Mouse (Mus musculus) stomach, embryonic 15.5 days (tissue): ENCODE results near the gene Wdhd1. TPM values are rescaled to one million over a fixed set of nuclear protein-coding genes. Genes with fewer than 3 reads are reported as not detected.

Experiments
- ATAC-seq: fragments of 200-750 bp; cut with Nextera tagmentation; 2 replicates; pipeline ENCODE4 v1.8.0; 2017; ENCODE audit warnings: low read depth, moderate number of reproducible peaks, moderate TSS enrichment; ENCODE audit not compliant: insufficient read depth, low FRiP score
- H3K27ac ChIP-seq: fragments of 300-500 bp; sonication (generic); 2 replicates; pipeline ENCODE4 v1.5.1; 2015; ENCODE audit warnings: mild to moderate bottlenecking, inconsistent platforms
- H3K27me3 ChIP-seq: fragments of 300-500 bp; sonication (generic); replicated peaks from 2 replicates; pipeline ENCODE4 v1.6.1; 2015; ENCODE audit warnings: inconsistent platforms
- H3K36me3 ChIP-seq: fragments of 300-500 bp; sonication (generic); 2 replicates; pipeline ENCODE4 v1.6.1; 2015; ENCODE audit warnings: inconsistent platforms
- H3K4me1 ChIP-seq: fragments of 300-500 bp; sonication (generic); 2 replicates; pipeline ENCODE4 v1.6.1; 2015; ENCODE audit warnings: inconsistent platforms
- H3K4me2 ChIP-seq: fragments of 300-500 bp; sonication (generic); 2 replicates; pipeline ENCODE4 v1.6.1; 2015; ENCODE audit warnings: mild to moderate bottlenecking, inconsistent platforms
- H3K4me3 ChIP-seq: fragments of 300-500 bp; sonication (generic); replicated peaks from 2 replicates; pipeline ENCODE4 v1.5.1; 2015; ENCODE audit warnings: inconsistent platforms
- H3K9ac ChIP-seq: fragments of 300-500 bp; sonication (generic); 2 replicates; pipeline ENCODE4 v1.6.1; 2015; ENCODE audit warnings: inconsistent platforms
- H3K9me3 ChIP-seq: fragments of 300-500 bp; sonication (generic); 2 replicates; pipeline ENCODE4 v1.6.1; 2016; ENCODE audit warnings: inconsistent platforms
- WGBS: fragments of 180-500 bp; shearing (Covaris S2); methylation state at CpG from one replicate; pipeline ENCODE4 v1.1.7; 2015; 5-methylcytosine and 5-hydroxymethylcytosine counted together
- polyA plus RNA-seq: library from polyadenylated mRNA; unstranded; fragments of >200 nt; fragmentation: Nextera tagmentation; extraction: Ambion mirVana; gene quantifications from 2 replicates; pipeline ENCODE4 v1.2.1, GENCODE M21; 2015

The Wdhd1 gene
- polyA plus RNA-seq, 1 experiment from 2014 or later = 27.0 TPM

GRCm38 (mm10) chr14:47298819-47299261, 22.2 kb upstream of the Wdhd1 start:
- Histone ChIP-seq H3K9ac (peak overlapping the region; percentile 95), H3K27me3 (no peaks in the 10 kb centered on the region), H3K4me2 (peak overlapping the region; percentile 57), H3K4me3 (peak overlapping the region; percentile 98), H3K4me1 (peaks cover 17% of the 10 kb centered on the region; the same call in 1 of the 2 replicates), H3K27ac (peak overlapping the region; percentile 95), H3K36me3 (no peaks in the 10 kb centered on the region), H3K9me3 (no peaks in the 10 kb centered on the region)
- ATAC-seq = peak; percentile 32; the same call in 1 of the 2 replicates
- under 1% methylated on average over 15 of the region's 15 CpGs for WGBS

DNA sequence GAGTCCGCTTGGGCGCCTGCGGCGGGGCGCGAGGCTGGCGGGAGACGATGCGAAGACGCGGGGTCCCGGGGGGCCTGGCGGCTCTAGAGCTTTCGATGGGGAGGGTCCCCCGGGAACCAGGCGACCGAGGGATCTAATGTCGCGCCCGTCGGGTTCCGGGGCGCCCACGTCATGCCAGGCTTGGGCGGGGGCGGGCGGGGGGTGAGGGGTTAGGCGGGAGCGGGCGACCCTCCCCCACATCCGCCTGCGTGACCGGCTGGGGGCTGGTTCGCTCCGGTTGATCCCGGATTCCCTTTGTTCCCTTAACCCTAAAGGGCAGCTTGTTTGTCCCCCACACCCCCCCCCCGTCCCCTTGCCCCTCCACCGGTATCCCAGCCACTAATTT, 21.7 kb upstream of the Wdhd1 start:
- WGBS = under 1% methylated on average over 32 of the region's 38 CpGs
- peak; percentile 29; the same call in 1 of the 2 replicates for ATAC-seq
- Histone ChIP-seq H3K9me3 (no peaks in the 10 kb centered on the region), H3K9ac (peak overlapping the region; percentile 95), H3K36me3 (no peaks in the 10 kb centered on the region), H3K27me3 (no peaks in the 10 kb centered on the region), H3K4me2 (peak overlapping the region; percentile 57), H3K27ac (peak overlapping the region; percentile 95), H3K4me1 (peaks cover 17% of the 10 kb centered on the region; the same call in 1 of the 2 replicates), H3K4me3 (peak overlapping the region; percentile 98)

- peak; percentile 84 for ATAC-seq
- no peaks in the 10 kb centered on the region for H3K36me3 ChIP-seq
- under 1% methylated on average over 34 of the region's 34 CpGs for WGBS
- no peaks in the 10 kb centered on the region for H3K27me3 ChIP-seq
- H3K9ac ChIP-seq = peak within 1 kb of the TSS; percentile 95
- H3K9me3 ChIP-seq = no peaks in the 10 kb centered on the region
- H3K27ac ChIP-seq = peak within 1 kb of the TSS; percentile 95
- H3K4me2 ChIP-seq = peak within 1 kb of the TSS; percentile 57
- peaks cover 17% of the 10 kb centered on the region; the same call in 1 of the 2 replicates for H3K4me1 ChIP-seq
- peak within 1 kb of the TSS; percentile 98 for H3K4me3 ChIP-seq
Observed at GRCm38 (mm10) chr14:47297785-47298407, 21.2 kb upstream of the Wdhd1 start, which contains the start of gene Mapk1ip1l. Gene Mapk1ip1l, plus strand, starts transcription at chr14:47298266.

DNA sequence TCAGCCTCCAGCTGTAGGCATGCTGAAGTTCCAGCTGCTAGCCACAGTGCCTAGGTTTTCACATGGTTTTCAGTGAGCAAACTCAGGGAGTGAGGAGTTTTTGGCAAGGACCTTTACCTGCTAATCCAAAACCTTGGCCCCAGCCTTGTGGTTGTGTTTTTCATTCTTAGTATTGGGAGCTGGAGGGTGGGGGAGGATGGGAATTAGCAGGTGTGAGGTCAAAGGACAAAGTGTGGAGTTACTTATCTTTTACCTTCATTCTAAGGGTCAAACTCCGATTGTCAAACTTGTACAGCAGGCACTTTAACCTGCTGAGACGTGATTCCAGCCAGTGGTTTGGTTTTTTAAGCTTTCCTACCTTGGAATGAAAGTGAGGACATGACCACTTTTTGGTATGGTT, 19.6 kb upstream of the Wdhd1 start:
- ATAC-seq = no peak
- Histone ChIP-seq H3K4me2 (no peak overlapping the region), H3K4me1 (peaks cover 17% of the 10 kb centered on the region; the same call in 1 of the 2 replicates), H3K4me3 (no peak overlapping the region), H3K27me3 (no peaks in the 10 kb centered on the region), H3K9ac (no peak overlapping the region), H3K9me3 (no peaks in the 10 kb centered on the region), H3K36me3 (no peaks in the 10 kb centered on the region), H3K27ac (peak overlapping the region; percentile 48; the same call in 1 of the 2 replicates)
- 47% methylated on average over 2 of the region's 2 CpGs for WGBS

DNA sequence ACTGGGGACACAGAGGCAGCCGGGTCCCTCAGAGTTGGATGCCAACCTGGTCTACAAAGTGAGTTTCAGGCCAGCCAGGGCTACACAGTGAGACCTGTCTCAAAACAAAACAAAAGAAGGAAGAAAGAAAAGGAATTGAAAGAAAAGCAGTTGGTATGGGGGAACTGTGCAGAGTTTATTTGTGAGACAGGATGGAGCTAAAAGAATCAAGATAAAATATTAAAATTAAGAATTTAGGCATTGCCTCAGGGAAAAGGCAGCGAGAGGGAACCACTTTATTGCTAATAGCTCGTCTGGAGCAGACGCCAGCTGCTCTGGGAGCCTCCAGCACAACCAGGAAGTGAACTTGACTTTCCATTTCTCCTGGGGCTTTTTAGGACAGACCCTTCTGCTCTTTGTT, 17.5 kb upstream of the Wdhd1 start:
- 0 out of 2 replicates have a peak, but pooled peaks cover 5% of the 10 kb centered on the region for H3K36me3 ChIP-seq
- 37% methylated on average over 4 of the region's 4 CpGs for WGBS
- H3K27me3 ChIP-seq = no peaks in the 10 kb centered on the region
- H3K9me3 ChIP-seq = no peaks in the 10 kb centered on the region
- H3K4me1 ChIP-seq = 0 out of 2 replicates have a peak, but pooled peaks cover 7% of the 10 kb centered on the region
- no peak overlapping the region for H3K9ac ChIP-seq
- no peak overlapping the region for H3K27ac ChIP-seq
- H3K4me2 ChIP-seq = no peak overlapping the region
- no peak overlapping the region for H3K4me3 ChIP-seq
- no peak for ATAC-seq

- Histone ChIP-seq H3K4me2 (no peak overlapping the region), H3K4me3 (no peak overlapping the region), H3K27ac (no peak overlapping the region), H3K9ac (no peak overlapping the region), H3K4me1 (no peaks in the 10 kb centered on the region), H3K36me3 (0 out of 2 replicates have a peak, but pooled peaks cover 5% of the 10 kb centered on the region), H3K27me3 (no peaks in the 10 kb centered on the region), H3K9me3 (no peaks in the 10 kb centered on the region)
- WGBS = 73% methylated on average over 1 of the region's 1 CpGs
- ATAC-seq = no peak
Observed at GRCm38 (mm10) chr14:47291772-47292171, 15.1 kb upstream of the Wdhd1 start.

GRCm38 (mm10) chr14:47287021-47287420, 10.4 kb upstream of the Wdhd1 start:
- 80% methylated on average over 4 of the region's 5 CpGs for WGBS
- no peak for ATAC-seq

GRCm38 (mm10) chr14:47286215-47286614, 9.6 kb upstream of the Wdhd1 start:
- WGBS = 84% methylated on average over 1 of the region's 1 CpGs

More at GRCm38 (mm10) chr14:47287021-47287420, 10.4 kb upstream of the Wdhd1 start:
- no peak overlapping the region for H3K4me3 ChIP-seq
- H3K4me2 ChIP-seq = no peak overlapping the region
- H3K9ac ChIP-seq = no peak overlapping the region
- H3K9me3 ChIP-seq = no peaks in the 10 kb centered on the region
- no peak overlapping the region for H3K27ac ChIP-seq
- 0 out of 2 replicates have a peak, but pooled peaks cover 2% of the 10 kb centered on the region for H3K4me1 ChIP-seq
- H3K27me3 ChIP-seq = no peaks in the 10 kb centered on the region
- 0 out of 2 replicates have a peak, but pooled peaks cover 5% of the 10 kb centered on the region for H3K36me3 ChIP-seq

GRCm38 (mm10) chr14:47285271-47285670, 8.6 kb upstream of the Wdhd1 start:
- no peak for ATAC-seq
- Histone ChIP-seq H3K27ac (no peak overlapping the region), H3K4me2 (no peak overlapping the region), H3K4me1 (0 out of 2 replicates have a peak, but pooled peaks cover 2% of the 10 kb centered on the region), H3K36me3 (0 out of 2 replicates have a peak, but pooled peaks cover 5% of the 10 kb centered on the region), H3K4me3 (no peak overlapping the region), H3K9ac (no peak overlapping the region), H3K27me3 (no peaks in the 10 kb centered on the region), H3K9me3 (no peaks in the 10 kb centered on the region)
- 96% methylated on average over 2 of the region's 2 CpGs for WGBS

More at GRCm38 (mm10) chr14:47286215-47286614, 9.6 kb upstream of the Wdhd1 start:
- H3K4me2 ChIP-seq = no peak overlapping the region
- H3K4me1 ChIP-seq = 0 out of 2 replicates have a peak, but pooled peaks cover 2% of the 10 kb centered on the region
- no peaks in the 10 kb centered on the region for H3K9me3 ChIP-seq
- H3K27me3 ChIP-seq = no peaks in the 10 kb centered on the region
- no peak overlapping the region for H3K9ac ChIP-seq
- no peak for ATAC-seq
- H3K4me3 ChIP-seq = no peak overlapping the region
- H3K27ac ChIP-seq = no peak overlapping the region
- 0 out of 2 replicates have a peak, but pooled peaks cover 5% of the 10 kb centered on the region for H3K36me3 ChIP-seq

DNA sequence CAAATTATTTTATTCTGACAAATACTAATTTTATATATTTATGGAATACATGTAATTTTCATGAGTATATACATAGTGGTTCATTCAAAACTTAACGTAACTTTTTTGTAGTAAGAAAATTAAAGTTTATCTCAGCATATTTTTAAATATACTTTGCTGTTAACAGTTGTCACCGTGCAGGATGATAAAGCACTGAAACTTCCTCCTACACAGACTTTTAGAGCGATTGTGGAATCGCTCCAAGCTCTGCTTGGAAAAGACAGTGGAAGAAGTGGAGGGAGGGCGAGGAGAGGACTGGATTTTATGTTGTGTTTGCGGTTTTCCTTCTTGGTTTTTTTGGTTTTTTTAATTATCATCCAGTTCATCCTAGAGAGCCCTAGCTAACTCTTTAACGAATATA, 6.9 kb upstream of the Wdhd1 start:
- Histone ChIP-seq H3K9me3 (no peaks in the 10 kb centered on the region), H3K9ac (no peak overlapping the region), H3K4me3 (no peak overlapping the region), H3K4me1 (0 out of 2 replicates have a peak, but pooled peaks cover 2% of the 10 kb centered on the region), H3K27me3 (no peaks in the 10 kb centered on the region), H3K27ac (no peak overlapping the region), H3K36me3 (no peaks in the 10 kb centered on the region), H3K4me2 (no peak overlapping the region)
- WGBS = 47% methylated on average over 7 of the region's 7 CpGs
- ATAC-seq = no peak

DNA sequence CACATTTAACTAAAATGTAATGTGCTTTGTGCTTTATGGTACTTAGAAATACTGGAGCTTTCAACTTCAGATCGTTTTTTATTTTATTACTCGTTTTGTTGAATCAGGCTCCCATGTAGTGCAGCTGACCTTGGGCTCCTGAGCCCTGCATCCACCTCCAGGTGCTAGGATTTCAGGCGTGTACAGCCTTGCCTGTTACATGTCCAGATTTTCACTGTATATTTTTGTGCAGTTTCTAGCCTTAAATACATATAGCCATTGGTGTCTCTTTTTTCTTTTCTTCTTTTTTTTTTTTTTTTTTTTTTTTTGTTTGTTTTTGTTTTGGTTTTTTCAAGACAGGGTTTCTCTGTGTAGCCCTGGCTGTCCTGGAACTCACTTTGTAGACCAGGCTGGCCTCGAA, 4.9 kb upstream of the Wdhd1 start:
- H3K9ac ChIP-seq = no peak overlapping the region
- H3K36me3 ChIP-seq = no peaks in the 10 kb centered on the region
- H3K4me3 ChIP-seq = no peak overlapping the region
- no peaks in the 10 kb centered on the region for H3K9me3 ChIP-seq
- H3K4me2 ChIP-seq = no peak overlapping the region
- H3K27me3 ChIP-seq = no peaks in the 10 kb centered on the region
- WGBS = 88% methylated on average over 4 of the region's 4 CpGs
- H3K27ac ChIP-seq = no peak overlapping the region
- ATAC-seq = no peak
- 0 out of 2 replicates have a peak, but pooled peaks cover 2% of the 10 kb centered on the region for H3K4me1 ChIP-seq

DNA sequence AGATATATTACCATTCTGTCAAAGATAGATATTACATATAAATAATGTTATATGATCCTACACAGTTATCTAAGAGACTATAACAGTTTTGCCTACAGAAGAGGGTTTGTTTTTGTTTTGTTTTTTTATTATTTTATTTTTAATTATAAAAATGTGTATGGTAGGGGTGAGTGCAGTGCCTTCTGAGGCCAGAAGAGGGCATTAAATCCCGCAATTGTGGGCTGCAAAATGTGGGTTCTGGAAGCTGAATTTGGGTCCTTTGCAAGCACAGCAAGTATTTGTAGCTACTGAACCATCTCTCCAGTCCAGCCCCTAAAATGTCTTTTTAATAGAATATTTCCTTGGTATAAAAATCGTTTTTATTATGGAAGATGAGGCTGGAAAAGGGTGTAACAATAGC, 2.4 kb upstream of the Wdhd1 start:
- Histone ChIP-seq H3K4me3 (no peak overlapping the region), H3K27me3 (no peaks in the 10 kb centered on the region), H3K9me3 (no peaks in the 10 kb centered on the region), H3K36me3 (no peaks in the 10 kb centered on the region), H3K27ac (no peak overlapping the region), H3K9ac (no peak overlapping the region), H3K4me1 (0 out of 2 replicates have a peak, but pooled peaks cover 2% of the 10 kb centered on the region), H3K4me2 (no peak overlapping the region)
- 79% methylated on average over 2 of the region's 2 CpGs for whole genome bisulfite sequencing
- no peak for ATAC-seq
